8 mouse cellular contexts compared by ENCODE assay signal in genomic region chr11:12331997-12332396, GRCm38 (mm10).
DNase-seq lines count a peak whose midpoint lies in the region; ATAC-seq lines count a peak whose summit lies in the region.

No protein-coding gene starts in this region.

- H3K9ac ChIP-seq in embryonic facial prominence, embryonic 11.5 days (replicated peaks; ENCODE audit: low read length): no peak overlapping the region
- no peak overlapping the region for H3K9ac ChIP-seq in embryonic facial prominence, embryonic 13.5 days
- no peak overlapping the region for H3K9ac ChIP-seq in hindbrain, embryonic 15.5 days
- H3K9ac ChIP-seq in neural tube, embryonic 15.5 days (replicated peaks): no peak overlapping the region

- 79% methylated on average over 2 of the region's 2 CpGs for WGBS in embryonic facial prominence, embryonic 11.5 days
- WGBS in embryonic facial prominence, embryonic 10.5 days: 86% methylated on average over 2 of the region's 2 CpGs
- WGBS in embryonic facial prominence, embryonic 13.5 days: 37% methylated on average over 2 of the region's 2 CpGs
- WGBS in hindbrain, embryonic 15.5 days: 59% methylated on average over 2 of the region's 2 CpGs
- WGBS in neural tube, embryonic 15.5 days: 52% methylated on average over 2 of the region's 2 CpGs

- no peaks in the 10 kb centered on the region for H3K4me1 ChIP-seq in embryonic facial prominence, embryonic 11.5 days (ENCODE audit: control insufficient read depth, insufficient read depth, low read length)
- no peaks in the 10 kb centered on the region for H3K4me1 ChIP-seq in embryonic facial prominence, embryonic 10.5 days
- peaks cover 9% of the 10 kb centered on the region for H3K4me1 ChIP-seq in embryonic facial prominence, embryonic 13.5 days
- 0 out of 2 replicates have a peak, but pooled peaks cover 6% of the 10 kb centered on the region for H3K4me1 ChIP-seq in hindbrain, embryonic 15.5 days (replicated peaks)
- H3K4me1 ChIP-seq in neural tube, embryonic 15.5 days: 0 out of 2 replicates have a peak, but pooled peaks cover 5% of the 10 kb centered on the region

- no peak overlapping the region for H3K27ac ChIP-seq in embryonic facial prominence, embryonic 11.5 days (replicated peaks; ENCODE audit: low read depth, low read length)
- no peak overlapping the region for H3K27ac ChIP-seq in embryonic facial prominence, embryonic 10.5 days (replicated peaks)
- peak overlapping the region; percentile 58 for H3K27ac ChIP-seq in embryonic facial prominence, embryonic 13.5 days
- H3K27ac ChIP-seq in hindbrain, embryonic 15.5 days (replicated peaks): no peak overlapping the region
- no peak overlapping the region for H3K27ac ChIP-seq in neural tube, embryonic 15.5 days (replicated peaks)

- H3K9me3 ChIP-seq in embryonic facial prominence, embryonic 11.5 days (replicated peaks; ENCODE audit: control insufficient read depth, low read length): no peaks in the 10 kb centered on the region
- H3K9me3 ChIP-seq in embryonic facial prominence, embryonic 10.5 days: no peaks in the 10 kb centered on the region
- H3K9me3 ChIP-seq in embryonic facial prominence, embryonic 13.5 days: no peaks in the 10 kb centered on the region
- H3K9me3 ChIP-seq in hindbrain, embryonic 15.5 days: no peaks in the 10 kb centered on the region
- no peaks in the 10 kb centered on the region for H3K9me3 ChIP-seq in neural tube, embryonic 15.5 days (replicated peaks)

- no peak for ATAC-seq in embryonic facial prominence, embryonic 11.5 days (replicated peaks; ENCODE audit: insufficient number of reproducible peaks, low FRiP score, low TSS enrichment, low read depth)
- ATAC-seq in embryonic facial prominence, embryonic 13.5 days (ENCODE audit: insufficient number of reproducible peaks, insufficient read depth, low FRiP score, low TSS enrichment, low read depth): peak; percentile 48; the same call in 1 of the 2 replicates
- ATAC-seq in hindbrain, embryonic 15.5 days (ENCODE audit: low FRiP score, low read depth): peak; percentile 65; the same call in 1 of the 2 replicates
- ATAC-seq in neural tube, embryonic 15.5 days (ENCODE audit: low FRiP score): 0 out of 2 replicates have a peak, but pooled peaks have one; percentile 41

- H3K4me3 ChIP-seq in embryonic facial prominence, embryonic 11.5 days (ENCODE audit: low read depth, low read length): no peak overlapping the region
- H3K4me3 ChIP-seq in embryonic facial prominence, embryonic 10.5 days: no peak overlapping the region
- H3K4me3 ChIP-seq in embryonic facial prominence, embryonic 13.5 days: no peak overlapping the region
- H3K4me3 ChIP-seq in hindbrain, embryonic 15.5 days: no peak overlapping the region
- H3K4me3 ChIP-seq in neural tube, embryonic 15.5 days (replicated peaks): no peak overlapping the region

- no peaks in the 10 kb centered on the region for H3K27me3 ChIP-seq in embryonic facial prominence, embryonic 11.5 days (ENCODE audit: control insufficient read depth, insufficient read depth, low read length)
- H3K27me3 ChIP-seq in embryonic facial prominence, embryonic 10.5 days (replicated peaks; ENCODE audit: low read depth, poor library complexity, severe bottlenecking): no peaks in the 10 kb centered on the region
- no peaks in the 10 kb centered on the region for H3K27me3 ChIP-seq in embryonic facial prominence, embryonic 13.5 days
- no peaks in the 10 kb centered on the region for H3K27me3 ChIP-seq in hindbrain, embryonic 15.5 days
- H3K27me3 ChIP-seq in neural tube, embryonic 15.5 days (replicated peaks): no peaks in the 10 kb centered on the region

- no peaks in the 10 kb centered on the region; the same call in 1 of the 2 replicates for H3K36me3 ChIP-seq in embryonic facial prominence, embryonic 11.5 days (replicated peaks; ENCODE audit: control insufficient read depth, insufficient read depth, low read depth, low read length)
- no peaks in the 10 kb centered on the region for H3K36me3 ChIP-seq in embryonic facial prominence, embryonic 10.5 days (replicated peaks)
- no peaks in the 10 kb centered on the region for H3K36me3 ChIP-seq in embryonic facial prominence, embryonic 13.5 days
- no peaks in the 10 kb centered on the region for H3K36me3 ChIP-seq in hindbrain, embryonic 15.5 days
- no peaks in the 10 kb centered on the region for H3K36me3 ChIP-seq in neural tube, embryonic 15.5 days

- peak; percentile 18 for DNase-seq in embryonic facial prominence, embryonic 11.5 days (ENCODE audit: low spot score)
- no peak for DNase-seq in embryonic facial prominence, embryonic 10.5 days (ENCODE audit: low spot score)
- DNase-seq in left cerebral cortex, postnatal 14 days (ENCODE audit: low spot score in 2 of 2): peak; percentile 75 to 78
- no peak for DNase-seq in thymus, postnatal 10 days (ENCODE audit: low spot score in 2 of 2)
- DNase-seq in thymus, postnatal 25 days: no peak

- no peak overlapping the region for H3K4me2 ChIP-seq in embryonic facial prominence, embryonic 11.5 days (ENCODE audit: low read depth, low read length)
- no peak overlapping the region for H3K4me2 ChIP-seq in embryonic facial prominence, embryonic 13.5 days
- no peak overlapping the region for H3K4me2 ChIP-seq in hindbrain, embryonic 15.5 days
- H3K4me2 ChIP-seq in neural tube, embryonic 15.5 days: no peak overlapping the region

- intact Hi-C loops in left cerebral cortex, postnatal 14 days (cut with DNase I): no loop called here

Comparison
In these comparisons a context has a peak if more than half of its experiments do, and no peak if none do; other contexts are left out.
1. DNase-seq: peak in embryonic facial prominence, embryonic 11.5 days (single experiment) and left cerebral cortex, postnatal 14 days (2 of 2); none in embryonic facial prominence, embryonic 10.5 days (single experiment), thymus, postnatal 10 days (0 of 2) and thymus, postnatal 25 days (single experiment).